Mouse (Mus musculus) megakaryocyte, embryonic 14.5 days (primary cell): Measurements from ENCODE around the gene Sdsl.

Experiments used
- FLI1 ChIP-seq: IDR thresholded peaks from 2 replicates; pipeline ENCODE4 v1.6.1; 2012; ENCODE audit warnings: low read length, inconsistent platforms, mixed read lengths
- GATA1 ChIP-seq: IDR thresholded peaks from 3 replicates; pipeline ENCODE4 v1.6.1; 2012; ENCODE audit warnings: mixed read lengths, low read length, inconsistent platforms, borderline replicate concordance

DNA sequence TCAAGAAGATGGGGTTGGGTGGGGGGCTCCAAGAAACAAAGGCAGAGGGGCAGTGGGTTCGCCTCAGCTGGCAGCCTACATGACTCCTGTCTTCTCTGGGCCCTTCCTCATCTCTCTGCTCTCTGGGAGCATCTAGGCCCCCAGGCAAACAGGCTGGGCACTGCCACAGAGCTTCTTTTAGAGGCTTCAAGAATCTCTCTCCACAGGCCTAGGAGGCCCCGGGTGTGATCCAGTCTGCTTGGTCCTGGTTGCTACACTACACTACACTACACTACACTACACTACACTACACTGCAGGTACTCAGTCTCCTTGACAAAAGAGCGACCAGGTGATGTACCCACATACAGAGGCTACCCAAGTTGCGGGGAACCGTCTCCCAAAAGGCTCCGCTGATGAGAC, 42.9 kb downstream of the Sdsl start:
- no peak for TF ChIP-seq GATA1
- TF ChIP-seq FLI1 = no peak
